Mouse (Mus musculus) neural tube, embryonic 14.5 days (tissue): Measurements from ENCODE around the gene Mtg2. TPM values are rescaled to one million over a fixed set of nuclear protein-coding genes. Genes with fewer than 3 reads are reported as not detected.

Experiments used
- ATAC-seq: fragments of 200-750 bp; cut with Nextera tagmentation; 2 replicates; pipeline ENCODE4 v1.8.0; 2017; ENCODE audit warnings: low read depth, mild to moderate bottlenecking, moderate TSS enrichment, moderate library complexity
- H3K27ac ChIP-seq: fragments of 300-500 bp; sonication (generic); 2 replicates; pipeline ENCODE4 v1.5.1; 2014; ENCODE audit warnings: low read depth, mild to moderate bottlenecking, control low read depth, low read length, moderate library complexity, mixed read lengths
- H3K27me3 ChIP-seq: fragments of 300-500 bp; sonication (generic); 2 replicates; pipeline ENCODE4 v1.6.1; 2014; ENCODE audit warnings: low read length; ENCODE audit not compliant: control insufficient read depth, insufficient read depth
- H3K36me3 ChIP-seq: fragments of 300-500 bp; sonication (generic); 2 replicates; pipeline ENCODE4 v1.6.1; 2014; ENCODE audit warnings: low read length, mixed read lengths; ENCODE audit not compliant: control insufficient read depth, insufficient read depth
- H3K4me1 ChIP-seq: fragments of 300-500 bp; sonication (generic); 2 replicates; pipeline ENCODE4 v1.6.1; 2014; ENCODE audit warnings: low read length; ENCODE audit not compliant: control insufficient read depth, insufficient read depth
- H3K4me2 ChIP-seq: fragments of 300-500 bp; sonication (generic); 2 replicates; pipeline ENCODE4 v1.6.1; 2014; ENCODE audit warnings: mild to moderate bottlenecking, low read depth, low read length, control low read depth
- H3K4me3 ChIP-seq: fragments of 300-500 bp; sonication (generic); 2 replicates; pipeline ENCODE4 v1.5.1; 2014; ENCODE audit warnings: low read depth, low read length, control low read depth, mixed read lengths
- H3K9ac ChIP-seq: fragments of 300-500 bp; sonication (generic); replicated peaks from 2 replicates; pipeline ENCODE4 v1.6.1; 2014; ENCODE audit warnings: low read depth, mild to moderate bottlenecking, control low read depth, low read length, mixed read lengths
- H3K9me3 ChIP-seq: fragments of 300-500 bp; sonication (generic); 2 replicates; pipeline ENCODE4 v1.6.1; 2016; ENCODE audit warnings: low read length; ENCODE audit not compliant: control insufficient read depth
- WGBS: fragments of 180-500 bp; shearing (Covaris S2); extraction: QIAGEN DNeasy Blood & Tissue Kit; methylation state at CpG from one replicate; pipeline ENCODE4 v1.1.7; 2014; 5-methylcytosine and 5-hydroxymethylcytosine counted together
- polyA plus RNA-seq: library from polyadenylated mRNA; unstranded; fragments of >200 nt; fragmentation: Nextera tagmentation; extraction: Ambion mirVana; gene quantifications from 2 replicates; pipeline ENCODE4 v1.2.1, GENCODE M21; 2014

Gene Mtg2
- polyA plus RNA-seq, 1 experiment from 2014 or later = 34.2 TPM

GRCm38 (mm10) chr2:180077622-180078021 lies 7.2 kb downstream of the Mtg2 start:
- no peak overlapping the region for H3K27ac ChIP-seq
- 60% methylated on average over 3 of the region's 3 CpGs for WGBS
- H3K4me2 ChIP-seq = no peak overlapping the region
- no peaks in the 10 kb centered on the region for H3K27me3 ChIP-seq
- no peaks in the 10 kb centered on the region for H3K4me1 ChIP-seq
- no peaks in the 10 kb centered on the region for H3K9me3 ChIP-seq
- no peak overlapping the region for H3K4me3 ChIP-seq
- ATAC-seq = no peak
- no peaks in the 10 kb centered on the region for H3K36me3 ChIP-seq
- H3K9ac ChIP-seq = no peak overlapping the region

DNA sequence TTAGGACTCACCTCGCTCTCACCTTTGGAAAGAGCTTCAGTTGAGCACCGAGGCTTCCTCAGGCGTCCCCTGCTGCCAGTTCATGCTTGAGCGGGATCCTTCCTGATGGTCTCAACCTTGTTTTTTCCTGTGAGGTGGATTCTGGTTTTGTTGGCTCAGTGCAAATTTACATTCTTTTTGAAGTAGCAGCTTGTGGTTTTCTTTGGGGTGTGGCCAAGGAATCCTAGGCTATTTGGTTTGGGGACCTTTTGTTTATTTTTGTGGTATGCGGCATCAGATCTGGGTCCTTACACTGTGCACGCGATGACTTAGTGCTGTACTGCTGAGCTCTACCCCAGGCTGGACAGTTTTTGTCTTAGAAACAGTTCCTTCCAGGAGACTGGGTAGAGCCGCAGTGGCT lies 10.3 kb downstream of the Mtg2 start:
- no peaks in the 10 kb centered on the region for H3K4me1 ChIP-seq
- no peak overlapping the region for H3K27ac ChIP-seq
- H3K27me3 ChIP-seq = no peaks in the 10 kb centered on the region
- ATAC-seq = no peak
- no peak overlapping the region for H3K4me3 ChIP-seq
- H3K9me3 ChIP-seq = no peaks in the 10 kb centered on the region
- WGBS = 88% methylated on average over 8 of the region's 8 CpGs
- H3K9ac ChIP-seq = no peak overlapping the region
- H3K36me3 ChIP-seq = peaks cover 11% of the 10 kb centered on the region; the same call in 1 of the 2 replicates
- H3K4me2 ChIP-seq = no peak overlapping the region

GRCm38 (mm10) chr2:180083063-180083462 lies 12.7 kb downstream of the Mtg2 start:
- peaks cover 14% of the 10 kb centered on the region; the same call in 1 of the 2 replicates for H3K36me3 ChIP-seq

GRCm38 (mm10) chr2:180084565-180084964 lies 14.2 kb downstream of the Mtg2 start:
- peaks cover 14% of the 10 kb centered on the region; the same call in 1 of the 2 replicates for H3K36me3 ChIP-seq
- no peak for ATAC-seq
- WGBS = 44% methylated on average over 3 of the region's 3 CpGs
- no peaks in the 10 kb centered on the region for H3K9me3 ChIP-seq
- no peaks in the 10 kb centered on the region for H3K27me3 ChIP-seq
- no peak overlapping the region for H3K9ac ChIP-seq
- no peak overlapping the region for H3K4me3 ChIP-seq
- H3K27ac ChIP-seq = no peak overlapping the region
- no peaks in the 10 kb centered on the region for H3K4me1 ChIP-seq
- H3K4me2 ChIP-seq = no peak overlapping the region

More at GRCm38 (mm10) chr2:180083063-180083462, 12.7 kb downstream of the Mtg2 start:
- H3K9ac ChIP-seq = no peak overlapping the region
- H3K9me3 ChIP-seq = no peaks in the 10 kb centered on the region
- no peaks in the 10 kb centered on the region for H3K4me1 ChIP-seq
- H3K27ac ChIP-seq = no peak overlapping the region
- WGBS = 93% methylated on average over 10 of the region's 10 CpGs
- H3K4me3 ChIP-seq = no peak overlapping the region
- no peaks in the 10 kb centered on the region for H3K27me3 ChIP-seq
- no peak for ATAC-seq
- no peak overlapping the region for H3K4me2 ChIP-seq

- Histone ChIP-seq H3K9me3 (no peaks in the 10 kb centered on the region), H3K27ac (no peak overlapping the region), H3K4me3 (no peak overlapping the region), H3K36me3 (peaks cover 14% of the 10 kb centered on the region; the same call in 1 of the 2 replicates), H3K9ac (no peak overlapping the region), H3K4me2 (no peak overlapping the region), H3K4me1 (no peaks in the 10 kb centered on the region), H3K27me3 (no peaks in the 10 kb centered on the region)
- ATAC-seq = no peak
- WGBS = 69% methylated on average over 16 of the region's 16 CpGs
Observed at GRCm38 (mm10) chr2:180085926-180086636, 15.7 kb downstream of the Mtg2 start.

DNA sequence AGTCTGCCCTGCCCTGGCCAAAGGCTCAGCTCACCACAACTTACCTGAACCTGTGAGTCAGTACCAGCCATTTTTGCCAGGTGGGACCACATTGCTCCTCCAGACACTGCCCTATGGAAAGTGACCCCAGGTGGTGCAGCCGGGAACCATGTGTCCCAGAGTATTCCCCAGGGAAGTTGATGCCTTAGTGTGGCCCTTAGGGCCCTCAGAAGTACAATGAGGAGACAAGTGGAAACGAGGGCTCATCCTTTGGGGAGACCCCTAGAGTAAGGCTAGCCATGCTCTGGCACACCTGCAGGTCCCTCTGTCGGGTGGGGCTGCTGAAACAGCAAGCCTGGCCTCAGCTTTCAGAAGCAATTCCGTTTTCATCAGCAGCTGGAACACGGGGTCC lies 16.2 kb downstream of the Mtg2 start:
- Histone ChIP-seq H3K4me2 (no peak overlapping the region), H3K9me3 (no peaks in the 10 kb centered on the region), H3K4me3 (no peak overlapping the region), H3K36me3 (peaks cover 14% of the 10 kb centered on the region; the same call in 1 of the 2 replicates), H3K27me3 (no peaks in the 10 kb centered on the region), H3K9ac (no peak overlapping the region), H3K27ac (no peak overlapping the region), H3K4me1 (no peaks in the 10 kb centered on the region)
- WGBS = 80% methylated on average over 5 of the region's 5 CpGs
- ATAC-seq = no peak

- ATAC-seq = no peak
- H3K4me3 ChIP-seq = no peak overlapping the region
- no peak overlapping the region for H3K9ac ChIP-seq
- H3K9me3 ChIP-seq = no peaks in the 10 kb centered on the region
- H3K27ac ChIP-seq = no peak overlapping the region
- peaks cover 14% of the 10 kb centered on the region; the same call in 1 of the 2 replicates for H3K36me3 ChIP-seq
- no peaks in the 10 kb centered on the region for H3K4me1 ChIP-seq
- no peak overlapping the region for H3K4me2 ChIP-seq
- H3K27me3 ChIP-seq = no peaks in the 10 kb centered on the region
- 88% methylated on average over 4 of the region's 4 CpGs for WGBS
Observed at GRCm38 (mm10) chr2:180087472-180087871, 17.1 kb downstream of the Mtg2 start.

- 72% methylated on average over 11 of the region's 11 CpGs for WGBS
- no peak overlapping the region for H3K9ac ChIP-seq
- H3K27ac ChIP-seq = no peak overlapping the region
- H3K9me3 ChIP-seq = no peaks in the 10 kb centered on the region
- H3K4me1 ChIP-seq = no peaks in the 10 kb centered on the region
- ATAC-seq = no peak
- no peaks in the 10 kb centered on the region for H3K27me3 ChIP-seq
- H3K4me3 ChIP-seq = no peak overlapping the region
- H3K36me3 ChIP-seq = 0 out of 2 replicates have a peak, but pooled peaks cover 3% of the 10 kb centered on the region
- H3K4me2 ChIP-seq = no peak overlapping the region
Observed at GRCm38 (mm10) chr2:180090285-180090684, 19.9 kb downstream of the Mtg2 start.

GRCm38 (mm10) chr2:180095711-180096110 lies 25.3 kb downstream of the Mtg2 start:
- H3K4me3 ChIP-seq = no peak overlapping the region
- no peaks in the 10 kb centered on the region for H3K9me3 ChIP-seq
- H3K9ac ChIP-seq = no peak overlapping the region
- peaks cover 3% of the 10 kb centered on the region; the same call in 1 of the 2 replicates for H3K4me1 ChIP-seq
- H3K27me3 ChIP-seq = peaks cover 3% of the 10 kb centered on the region; the same call in 1 of the 2 replicates
- H3K27ac ChIP-seq = no peak overlapping the region
- no peaks in the 10 kb centered on the region for H3K36me3 ChIP-seq
- 0 out of 2 replicates have a peak, but pooled peaks have one; percentile 36 for ATAC-seq
- no peak overlapping the region for H3K4me2 ChIP-seq
- 28% methylated on average over 5 of the region's 5 CpGs for WGBS
